Comparison of ENCODE assay signal across 8 mouse cellular contexts in genomic region chr16:67619906-67620781, GRCm38 (mm10). TPM values are rescaled to one million over a fixed set of nuclear protein-coding genes. Genes with fewer than 3 reads are reported as not detected.
DNase-seq lines count a peak whose midpoint lies in the region; ATAC-seq and TF ChIP-seq lines count a peak whose summit lies in the region.

No protein-coding gene starts in this region.

- peaks cover 39% of the 10 kb centered on the region for H3K27me3 ChIP-seq in E14TG2a.4 (ENCODE audit: insufficient read depth, low read length)
- 0 out of 2 replicates have a peak, but pooled peaks cover 10% of the 10 kb centered on the region for H3K27me3 ChIP-seq in embryonic facial prominence, embryonic 12.5 days
- peaks cover 18% of the 10 kb centered on the region for H3K27me3 ChIP-seq in heart, embryonic 16.5 days (ENCODE audit: control insufficient read depth, insufficient read depth, low read length)
- peaks cover 59% of the 10 kb centered on the region for H3K27me3 ChIP-seq in liver, embryonic 15.5 days
- H3K27me3 ChIP-seq in neural tube, embryonic 14.5 days (ENCODE audit: control insufficient read depth, insufficient read depth, low read length) = no peaks in the 10 kb centered on the region

- peak overlapping the region; percentile 90 for H3K4me3 ChIP-seq in E14TG2a.4 (replicated peaks; ENCODE audit: low read length)
- H3K4me3 ChIP-seq in embryonic facial prominence, embryonic 12.5 days = peak overlapping the region; percentile 75
- H3K4me3 ChIP-seq in heart, embryonic 16.5 days (ENCODE audit: low read length) = peak overlapping the region; percentile 70
- H3K4me3 ChIP-seq in liver, embryonic 15.5 days (replicated peaks) = peak overlapping the region; percentile 52
- H3K4me3 ChIP-seq in neural tube, embryonic 14.5 days (ENCODE audit: low read depth, low read length) = peak overlapping the region; percentile 77

- no peaks in the 10 kb centered on the region for H3K9me3 ChIP-seq in E14TG2a.4 (ENCODE audit: low read length)
- H3K9me3 ChIP-seq in embryonic facial prominence, embryonic 12.5 days = no peaks in the 10 kb centered on the region
- 0 out of 2 replicates have a peak, but pooled peaks cover 2% of the 10 kb centered on the region for H3K9me3 ChIP-seq in heart, embryonic 16.5 days (replicated peaks; ENCODE audit: control insufficient read depth, low read length)
- no peaks in the 10 kb centered on the region for H3K9me3 ChIP-seq in liver, embryonic 15.5 days (replicated peaks)
- no peaks in the 10 kb centered on the region for H3K9me3 ChIP-seq in neural tube, embryonic 14.5 days (ENCODE audit: control insufficient read depth, low read length)

- H3K27ac ChIP-seq in embryonic facial prominence, embryonic 12.5 days = peak overlapping the region; percentile 54; the same call in 1 of the 2 replicates
- H3K27ac ChIP-seq in heart, embryonic 16.5 days (ENCODE audit: low read length) = no peak overlapping the region
- no peak overlapping the region for H3K27ac ChIP-seq in liver, embryonic 15.5 days (replicated peaks)
- H3K27ac ChIP-seq in neural tube, embryonic 14.5 days (ENCODE audit: low read depth, low read length) = peak overlapping the region; percentile 94

- H3K4me2 ChIP-seq in embryonic facial prominence, embryonic 12.5 days (replicated peaks) = peak overlapping the region; percentile 85
- peak overlapping the region; percentile 100 for H3K4me2 ChIP-seq in heart, embryonic 16.5 days (ENCODE audit: low read depth, low read length)
- H3K4me2 ChIP-seq in liver, embryonic 15.5 days = peak overlapping the region; percentile 85
- H3K4me2 ChIP-seq in neural tube, embryonic 14.5 days (ENCODE audit: low read depth, low read length) = peak overlapping the region; percentile 65

- peaks cover 8% of the 10 kb centered on the region for H3K4me1 ChIP-seq in E14TG2a.4 (replicated peaks; ENCODE audit: low read depth, low read length)
- H3K4me1 ChIP-seq in embryonic facial prominence, embryonic 12.5 days = no peaks in the 10 kb centered on the region
- H3K4me1 ChIP-seq in heart, embryonic 16.5 days (ENCODE audit: control insufficient read depth, insufficient read depth, low read length) = peaks cover 4% of the 10 kb centered on the region
- H3K4me1 ChIP-seq in liver, embryonic 15.5 days (replicated peaks) = peaks cover 16% of the 10 kb centered on the region; the same call in 1 of the 2 replicates
- no peaks in the 10 kb centered on the region for H3K4me1 ChIP-seq in neural tube, embryonic 14.5 days (ENCODE audit: control insufficient read depth, insufficient read depth, low read length)

- ATAC-seq in embryonic facial prominence, embryonic 12.5 days (ENCODE audit: insufficient number of reproducible peaks, insufficient read depth, low FRiP score, low TSS enrichment) = peak; percentile 61
- peak; percentile 17 for ATAC-seq in heart, embryonic 16.5 days (replicated peaks; ENCODE audit: extremely low read depth, insufficient read depth, low FRiP score)
- ATAC-seq in liver, embryonic 15.5 days (ENCODE audit: insufficient read depth) = peak; percentile 37
- ATAC-seq in neural tube, embryonic 14.5 days (ENCODE audit: low read depth) = peak; percentile 70

- H3K9ac ChIP-seq in embryonic facial prominence, embryonic 12.5 days = peak overlapping the region; percentile 63
- H3K9ac ChIP-seq in heart, embryonic 16.5 days (ENCODE audit: low read length) = peak overlapping the region; percentile 68
- H3K9ac ChIP-seq in liver, embryonic 15.5 days = no peak overlapping the region
- H3K9ac ChIP-seq in neural tube, embryonic 14.5 days (replicated peaks; ENCODE audit: low read depth, low read length) = peak overlapping the region; percentile 80

- H3K36me3 ChIP-seq in E14TG2a.4 (ENCODE audit: insufficient read depth, low read length) = no peaks in the 10 kb centered on the region
- H3K36me3 ChIP-seq in embryonic facial prominence, embryonic 12.5 days = no peaks in the 10 kb centered on the region
- H3K36me3 ChIP-seq in heart, embryonic 16.5 days (ENCODE audit: control insufficient read depth, insufficient read depth) = no peaks in the 10 kb centered on the region
- H3K36me3 ChIP-seq in liver, embryonic 15.5 days (replicated peaks) = no peaks in the 10 kb centered on the region
- no peaks in the 10 kb centered on the region for H3K36me3 ChIP-seq in neural tube, embryonic 14.5 days (ENCODE audit: control insufficient read depth, insufficient read depth, low read length)

- TF ChIP-seq CTCF in E14TG2a.4 (conservative IDR thresholded peaks at IDR 0.05; ENCODE audit: low read length) = no peak

- WGBS in embryonic facial prominence, embryonic 12.5 days = under 1% methylated on average over 57 of the region's 61 CpGs
- under 1% methylated on average over 60 of the region's 61 CpGs for WGBS in heart, embryonic 16.5 days
- under 1% methylated on average over 57 of the region's 61 CpGs for WGBS in liver, embryonic 15.5 days (ENCODE audit: insufficient replicate concordance)
- WGBS in neural tube, embryonic 14.5 days = 0% methylated on average over 58 of the region's 61 CpGs

- DNase-seq in adrenal gland, postnatal 25 days = peak; percentile 45
- peak; percentile 18 to 50 for DNase-seq in kidney, postnatal 25 days
- DNase-seq in yolk sac, embryonic 10.5 days (ENCODE audit: low spot score) = peak; percentile 20

RNA-seq across cellular contexts. Expression of gene Cadm2, which starts 0.6 kb away (rescaled TPM):
- total RNA-seq in adrenal gland, postnatal 25 days (2021) = 0.76 and 1.2 TPM in 2 replicates
- polyA plus RNA-seq in embryonic facial prominence, embryonic 12.5 days (2016; fragmentation: Nextera tagmentation; extraction: Ambion mirVana) = 3.5 and 7.2 TPM in 2 replicates
- 0.20 and 0.24 TPM in 2 replicates for polyA plus RNA-seq in heart, embryonic 16.5 days (2015; fragmentation: Nextera tagmentation; extraction: Ambion mirVana)
- polyA plus RNA-seq in liver, embryonic 15.5 days (2015; fragmentation: Nextera tagmentation; extraction: Ambion mirVana) = not detected in 2 replicates
- polyA plus RNA-seq in neural tube, embryonic 14.5 days (2014; fragmentation: Nextera tagmentation; extraction: Ambion mirVana) = 52.9 and 65.6 TPM in 2 replicates

Comparison
In these comparisons a context has a peak if more than half of its experiments do, and no peak if none do; other contexts are left out.
1. ATAC-seq: peak in every context shown above with its lines; median percentile 70 in neural tube, embryonic 14.5 days; 61 in embryonic facial prominence, embryonic 12.5 days; 37 in liver, embryonic 15.5 days; 17 in heart, embryonic 16.5 days.
2. H3K27ac ChIP-seq: peak in embryonic facial prominence, embryonic 12.5 days (single experiment) and neural tube, embryonic 14.5 days (single experiment); none in heart, embryonic 16.5 days (single experiment) and liver, embryonic 15.5 days (single experiment).
3. Peak in every context shown above with its lines, with median percentiles within 50 percentile points of each other: H3K4me3 ChIP-seq, DNase-seq and H3K4me2 ChIP-seq.